Mouse (Mus musculus) layer of hippocampus, postnatal 14 days (tissue): ENCODE measurements around the gene Itpkc. TPM values are rescaled to one million over a fixed set of nuclear protein-coding genes. Genes with fewer than 3 reads are reported as not detected.

Source experiments
- DNase-seq, 2 experiments: peaks; one replicate each; pipeline ENCODE4 v3.0.0; 2021 to 2022; ENCODE audit warnings: low spot score in 2 of 2, mixed read lengths in 1 of 2
- microRNA-seq, 2 experiments: library from miRNA; unstranded; fragments of <30 nt; microRNA quantifications; one replicate each; pipeline ENCODE4 v1.2.0; 2021
- total RNA-seq, 2 experiments: library from RNA; stranded (reverse); gene quantifications; 2 replicates each; pipeline ENCODE4 v1.2.3; 2021

Itpkc gene
- total RNA-seq, 2 experiments from 2014 or later: 7.3 to 8.0 TPM

- peak; percentile 77 to 80 for DNase-seq
Measured at GRCm38 (mm10) chr7:27166229-27166613, 62.2 kb downstream of the Itpkc start.

- no peak for DNase-seq
Measured at GRCm38 (mm10) chr7:27165696-27166095, 62.8 kb downstream of the Itpkc start.

- DNase-seq: no peak
Measured at GRCm38 (mm10) chr7:27165007-27165655, 63.3 kb downstream of the Itpkc start.

GRCm38 (mm10) chr7:27164112-27164947 is 64.1 kb downstream of the Itpkc start:
- DNase-seq: no peak

- DNase-seq: no peak
Measured at GRCm38 (mm10) chr7:27163450-27163805, 65.0 kb downstream of the Itpkc start.

GRCm38 (mm10) chr7:27162780-27163449 is 65.5 kb downstream of the Itpkc start:
- no peak for DNase-seq

GRCm38 (mm10) chr7:27161744-27162143 is 66.7 kb downstream of the Itpkc start:
- DNase-seq: no peak

GRCm38 (mm10) chr7:27160921-27161320 is 67.5 kb downstream of the Itpkc start:
- no peak for DNase-seq

GRCm38 (mm10) chr7:27159882-27160281 is 68.6 kb downstream of the Itpkc start:
- DNase-seq: peak; percentile 87 to 92

GRCm38 (mm10) chr7:27159256-27159655 is 69.2 kb downstream of the Itpkc start:
- DNase-seq: no peak

GRCm38 (mm10) chr7:27158171-27158570 is 70.3 kb downstream of the Itpkc start:
- DNase-seq: no peak

Small RNA genes within 50 kb of the gene (microRNA-seq; reads per million reads assigned to microRNA genes)
- gene Mir1191 (0 to 0.85 reads per million in 2 experiments), gene Mir3101 (0.28 to 0.45 reads per million in 2 experiments)

Other genes starting within 250 kb of the Itpkc start
- gene Cyp2a12, start 199.6 kb downstream of the Itpkc start, total RNA-seq: not detected
- gene Cyp2f2, start 108.8 kb downstream of the Itpkc start, total RNA-seq: not detected
- gene Cyp2t4, start 74.9 kb downstream of the Itpkc start, total RNA-seq: not detected
- 10 to 100 TPM; 88.1 to 90.7 TPM for gene Egln2, start 61.9 kb downstream of the Itpkc start, total RNA-seq
- 10 to 100 TPM; 85.1 to 87.0 TPM for gene Rab4b, start 49.8 kb downstream of the Itpkc start, total RNA-seq
- gene Gm21983, start 47.6 kb downstream of the Itpkc start, total RNA-seq: not detected
- 10 to 100 TPM in 1 of 2 experiments, 1 to 10 TPM in 1; 5.6 to 15.8 TPM for gene Mia, start 47.5 kb downstream of the Itpkc start, total RNA-seq
- 10 to 100 TPM; 23.7 to 24.3 TPM for gene BC024978, start 32.9 kb downstream of the Itpkc start, total RNA-seq
- 10 to 100 TPM; 83.8 to 84.1 TPM for gene Snrpa, start 32.4 kb downstream of the Itpkc start, total RNA-seq
- 10 to 100 TPM; 27.1 to 30.9 TPM for gene Coq8b, start 4.4 kb upstream of the Itpkc start, total RNA-seq
- gene Numbl, start 29.8 kb upstream of the Itpkc start, total RNA-seq: 100 to 1,000 TPM; 144 to 148 TPM
- 10 to 100 TPM; 55.0 to 55.3 TPM for gene Ltbp4, start 109.0 kb upstream of the Itpkc start, total RNA-seq
- 10 to 100 TPM; 24.7 to 26.2 TPM for gene Shkbp1, start 127.4 kb upstream of the Itpkc start, total RNA-seq
- gene Gm20479, start 128.8 kb upstream of the Itpkc start, total RNA-seq: not detected
- 100 to 1,000 TPM; 108 to 123 TPM for gene Sptbn4, start 219.0 kb upstream of the Itpkc start, total RNA-seq
- gene Blvrb, start 219.3 kb upstream of the Itpkc start, total RNA-seq: 10 to 100 TPM; 15.6 to 15.8 TPM
- gene Sertad3, start 245.1 kb upstream of the Itpkc start, total RNA-seq: 1 to 10 TPM; 3.7 to 4.4 TPM